Mouse (Mus musculus) spleen, postnatal 14 days (tissue): ENCODE data around the gene P2rx3.

Source experiments
- DNase-seq, 2 experiments: peaks; one replicate each; pipeline ENCODE4 v3.0.0; 2021 to 2022; ENCODE audit warnings: low spot score in 2 of 2

Gene P2rx3

DNA sequence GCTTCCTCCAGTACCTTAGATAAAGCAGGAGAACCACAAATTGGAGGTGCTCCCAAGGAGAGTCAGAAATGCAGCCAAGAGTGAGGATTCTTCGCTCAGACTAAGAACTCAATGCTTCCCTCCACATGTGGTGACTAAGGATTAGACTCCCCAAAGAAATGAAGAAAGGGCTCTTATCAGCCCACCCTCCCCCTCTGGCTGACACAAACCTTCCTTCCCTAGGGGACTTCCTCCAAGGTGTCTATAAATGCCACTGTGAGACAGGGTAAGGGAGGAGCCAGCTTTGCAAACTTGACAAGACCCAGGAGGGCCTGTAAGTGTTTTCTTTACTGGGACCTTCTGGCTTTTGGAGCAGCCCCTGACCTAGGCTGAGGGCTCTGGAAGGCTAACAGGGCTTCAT lies 57.1 kb downstream of the P2rx3 start, which contains the start of gene Prg2:
Prg2 (plus strand) TSS at position 274 of the 400 bp plus-strand sequence.
- DNase-seq: no peak

DNA sequence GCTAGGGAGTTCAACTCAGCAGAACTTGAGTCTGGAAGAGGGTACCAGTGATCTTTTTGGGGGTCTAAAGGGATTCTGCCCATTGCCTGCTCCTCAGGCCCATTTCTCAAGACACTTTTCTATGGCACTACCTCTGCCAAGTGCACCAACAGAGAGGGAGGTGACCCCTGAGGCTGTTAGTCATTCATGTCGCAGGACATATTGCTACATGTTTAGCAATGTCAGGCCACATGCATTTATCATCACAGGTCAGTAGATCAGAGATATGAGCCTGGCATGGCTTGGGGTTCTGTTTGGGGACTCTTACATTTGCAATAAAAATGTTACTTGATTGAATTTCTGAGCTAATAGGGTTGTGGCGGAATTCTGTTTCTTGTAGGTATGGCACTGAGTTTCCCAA lies 61.7 kb downstream of the P2rx3 start:
- no peak for DNase-seq

DNA sequence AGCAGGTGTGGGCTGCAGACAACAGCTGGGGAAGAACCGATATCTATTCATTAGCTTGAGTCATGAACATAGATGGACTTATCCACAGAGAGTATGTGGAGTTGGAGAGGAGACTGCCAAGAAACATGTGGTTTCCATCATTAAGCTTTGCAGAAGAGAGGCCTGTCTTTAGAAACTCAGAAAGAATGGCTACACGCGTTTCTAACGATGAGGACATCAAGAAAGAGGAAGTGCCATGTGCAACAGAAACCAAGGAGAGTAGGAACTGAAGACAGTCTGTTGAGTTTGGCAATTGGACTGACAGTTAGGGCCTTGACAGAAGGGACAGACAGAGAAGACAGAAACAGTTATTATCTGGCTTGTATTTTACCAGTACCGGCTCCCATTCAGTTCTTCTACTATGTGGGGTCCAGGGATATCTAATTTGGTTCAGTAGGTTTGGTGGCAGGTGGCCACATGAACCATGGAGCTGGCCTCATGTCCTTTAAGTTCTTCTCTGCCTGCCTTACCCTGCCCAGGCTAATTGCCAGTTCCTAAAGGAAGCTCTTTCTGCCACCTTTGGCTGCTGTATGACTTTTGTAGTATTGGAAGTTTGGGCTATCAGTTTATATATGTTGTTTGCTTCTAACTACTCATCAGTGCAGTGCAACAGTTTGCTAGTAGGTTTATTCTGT lies 69.8 kb downstream of the P2rx3 start:
- no peak for DNase-seq

GRCm38 (mm10) chr2:84964111-84964801 lies 73.0 kb downstream of the P2rx3 start:
- no peak for DNase-seq

DNA sequence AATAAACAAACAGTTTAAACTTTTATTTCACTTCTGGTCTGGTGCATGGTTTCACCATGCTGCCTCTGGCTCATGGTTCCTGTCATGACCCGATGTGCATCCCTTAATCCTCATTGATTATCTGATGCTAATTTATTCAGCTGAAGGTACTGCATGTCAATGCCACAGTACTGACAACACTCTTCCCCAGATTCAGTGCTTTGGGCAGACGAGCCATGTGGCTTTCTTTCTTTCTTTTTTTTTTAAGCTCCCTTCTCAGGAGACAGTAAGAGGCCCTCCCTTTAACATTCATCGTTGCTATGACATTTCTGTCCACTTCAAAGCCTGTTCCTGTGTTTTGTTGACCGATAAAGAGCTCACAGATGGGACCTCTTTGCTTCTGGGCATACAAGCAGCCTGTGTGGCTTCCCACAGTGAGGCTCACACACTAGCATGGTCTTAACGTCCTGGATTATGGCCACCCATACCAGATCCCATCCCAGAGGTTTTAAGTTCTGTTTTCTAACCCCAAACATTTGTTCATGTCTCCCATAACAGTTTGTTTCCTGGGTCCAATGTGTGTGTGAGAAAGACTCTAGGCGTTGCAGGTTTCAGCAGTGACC lies 74.3 kb downstream of the P2rx3 start:
- no peak for DNase-seq

DNA sequence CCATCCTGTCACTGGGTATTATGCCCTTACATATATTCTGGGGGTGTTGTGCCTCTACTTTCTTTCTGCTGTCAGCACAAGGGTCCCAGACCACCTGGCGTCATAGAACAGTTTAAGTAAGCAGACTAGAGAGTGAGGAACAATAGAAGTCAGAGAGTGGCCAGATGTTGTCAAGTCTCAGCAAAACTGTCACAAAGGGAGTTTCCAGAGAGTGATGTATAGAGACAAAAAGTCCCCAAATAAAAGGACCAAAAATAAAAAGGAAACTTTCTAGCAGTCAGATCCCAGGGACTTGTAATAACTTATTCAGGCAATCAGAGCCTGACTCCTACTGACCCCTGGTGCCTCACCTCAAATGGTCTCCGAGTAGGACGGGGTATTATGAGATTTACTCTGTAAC lies 75.4 kb downstream of the P2rx3 start:
- DNase-seq: no peak

DNA sequence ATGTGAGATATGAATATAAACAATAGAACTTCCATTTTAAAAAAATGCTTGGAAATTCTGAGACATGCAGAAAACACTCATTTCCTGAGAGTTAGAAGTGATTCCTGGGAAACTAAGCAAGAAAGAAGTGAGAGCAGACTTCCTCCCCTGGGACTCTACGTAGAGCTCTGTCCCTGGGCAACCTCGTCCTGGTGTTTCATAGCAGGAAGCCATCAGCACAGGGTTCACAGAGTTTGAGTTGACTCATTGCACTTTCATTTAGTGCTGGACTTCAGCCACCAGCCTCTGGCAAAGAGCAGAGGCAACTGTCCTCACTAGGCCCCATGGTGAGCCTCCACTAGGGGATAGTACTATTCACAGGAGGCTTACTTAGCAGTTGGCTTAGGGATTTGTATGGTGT lies 76.0 kb downstream of the P2rx3 start:
- DNase-seq: no peak

- DNase-seq: no peak
Measured at GRCm38 (mm10) chr2:84958588-84959264, 78.5 kb downstream of the P2rx3 start.

GRCm38 (mm10) chr2:84956274-84956673 lies 81.0 kb downstream of the P2rx3 start:
- DNase-seq: peak; percentile 61 to 78

DNA sequence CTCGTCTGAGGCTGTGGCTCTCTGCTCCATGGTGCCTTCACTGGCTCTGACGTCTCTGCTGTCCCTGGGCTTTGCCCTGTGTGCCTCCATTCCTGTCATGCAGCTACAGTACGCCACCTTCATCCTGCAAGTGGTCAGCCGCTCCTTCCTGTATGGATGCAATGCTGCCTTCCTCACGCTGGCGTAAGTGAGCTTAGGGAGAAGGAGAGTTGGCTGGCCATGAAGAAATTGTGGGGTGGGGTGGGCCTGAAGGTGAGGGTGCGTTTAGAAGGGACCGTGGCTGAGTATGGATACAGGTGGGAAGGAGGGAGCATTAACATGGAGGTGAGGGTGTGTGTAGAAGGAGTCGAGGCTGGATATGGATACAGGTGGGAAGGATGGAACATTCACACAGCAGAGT lies 81.8 kb downstream of the P2rx3 start:
- DNase-seq: no peak

GRCm38 (mm10) chr2:84952693-84953092 lies 84.6 kb downstream of the P2rx3 start:
- DNase-seq: no peak

DNA sequence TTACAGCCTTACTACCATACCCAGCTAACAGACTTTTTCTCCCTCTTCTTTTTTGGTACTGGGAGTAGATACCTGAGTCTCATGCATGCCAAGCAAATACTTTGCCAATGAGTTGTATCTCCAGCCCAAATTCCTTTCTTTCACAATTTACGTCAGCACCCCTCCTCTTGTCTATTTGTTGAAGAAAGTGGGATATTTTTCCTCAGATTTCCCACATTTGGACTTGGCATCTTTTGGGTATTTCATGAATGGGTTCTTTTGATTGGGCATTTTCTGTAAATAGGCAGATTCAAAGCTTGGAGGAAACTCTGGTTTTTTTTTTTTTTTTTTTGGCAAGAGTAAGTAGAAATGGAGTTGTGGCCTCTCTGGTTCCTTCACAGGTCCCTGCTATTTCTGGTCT lies 85.0 kb downstream of the P2rx3 start:
- no peak for DNase-seq

DNA sequence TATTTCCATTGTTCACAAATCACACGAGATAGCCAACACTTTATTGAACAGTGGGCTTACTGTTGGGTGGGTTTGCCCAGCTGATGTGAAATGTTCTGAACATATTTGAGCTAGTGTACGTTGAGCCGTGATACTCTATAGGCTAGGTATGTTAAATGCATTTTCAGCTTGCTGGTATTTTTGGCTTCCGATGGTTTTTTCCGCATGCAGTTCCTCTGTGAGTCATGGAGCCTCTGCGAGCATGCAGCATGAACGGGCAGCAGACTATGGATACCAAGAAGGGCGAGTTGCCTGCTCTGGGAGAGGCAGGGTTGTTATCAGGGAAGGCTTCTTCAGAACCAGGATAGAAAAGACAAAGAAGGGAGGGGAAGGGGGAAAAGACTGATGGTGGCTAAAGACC lies 86.2 kb downstream of the P2rx3 start:
- DNase-seq: no peak

- no peak for DNase-seq
Measured at GRCm38 (mm10) chr2:84948721-84949120, 88.5 kb downstream of the P2rx3 start.
